Mouse (Mus musculus) layer of hippocampus, postnatal 10 days (tissue): ENCODE results near the gene Gm6356. TPM values are rescaled to one million over a fixed set of nuclear protein-coding genes. Genes with fewer than 3 reads are reported as not detected.
"Not testable (repeated sequence)": the region's sequence is repeated elsewhere in the genome, so short reads cannot be mapped to it uniquely, and the experiment has no call there.

Source experiments
- DNase-seq, 2 experiments: peaks; one replicate each; pipeline ENCODE4 v3.0.0; 2021; ENCODE audit warnings: low spot score in 2 of 2
- long read RNA-seq: library from polyadenylated mRNA; stranded (forward); transcript quantifications from one replicate; pipeline ENCODE4 v2.0.0, GENCODE M21; 2023
- total RNA-seq, 2 experiments: library from RNA; stranded (reverse); gene quantifications; 2 replicates each; pipeline ENCODE4 v1.2.3; 2021

Gm6356 gene
- total RNA-seq, result not detected
- long read RNA-seq, result 0 reads

- not testable (repeated sequence) for DNase-seq
These were observed at the start of gene Gm6356 for GRCm38 (mm10) chr14:6973718-6974117. Gm6356 (minus strand) TSS chr14:6973818.

Other genes with a start within 250 kb of the Gm6356 start
- 1 to 10 TPM; 3.5 to 3.6 TPM for gene Gm3636, start 231.5 kb downstream of the Gm6356 start, total RNA-seq
- not detected for gene Gm8362, start 199.4 kb downstream of the Gm6356 start, total RNA-seq
- under 1 TPM in 1 of 2 experiments, not detected in 1; 0.73 TPM for gene Gm3642, start 133.5 kb downstream of the Gm6356 start, total RNA-seq
- 1 to 10 TPM; 2.9 to 3.5 TPM for gene Gm3667, start 83.9 kb downstream of the Gm6356 start, total RNA-seq
- gene Gm10406, start 53.6 kb upstream of the Gm6356 start, total RNA-seq, result 1 to 10 TPM in 1 of 2 experiments, under 1 TPM in 1; 0.87 to 1.8 TPM
- not detected for gene Gm3685, start 71.2 kb upstream of the Gm6356 start, total RNA-seq
- 1 to 10 TPM; 3.8 to 4.7 TPM for gene Gm3696, start 126.8 kb upstream of the Gm6356 start, total RNA-seq
- not detected for gene Gm6676, start 151.6 kb upstream of the Gm6356 start, total RNA-seq
- gene Gm3512, start 200.7 kb upstream of the Gm6356 start, total RNA-seq, result 1 to 10 TPM; 1.5 to 1.6 TPM
- gene Gm16434, start 220.7 kb upstream of the Gm6356 start, total RNA-seq, result not detected